Comparison of ENCODE assay signal across 8 mouse cellular contexts in the genomic region with DNA sequence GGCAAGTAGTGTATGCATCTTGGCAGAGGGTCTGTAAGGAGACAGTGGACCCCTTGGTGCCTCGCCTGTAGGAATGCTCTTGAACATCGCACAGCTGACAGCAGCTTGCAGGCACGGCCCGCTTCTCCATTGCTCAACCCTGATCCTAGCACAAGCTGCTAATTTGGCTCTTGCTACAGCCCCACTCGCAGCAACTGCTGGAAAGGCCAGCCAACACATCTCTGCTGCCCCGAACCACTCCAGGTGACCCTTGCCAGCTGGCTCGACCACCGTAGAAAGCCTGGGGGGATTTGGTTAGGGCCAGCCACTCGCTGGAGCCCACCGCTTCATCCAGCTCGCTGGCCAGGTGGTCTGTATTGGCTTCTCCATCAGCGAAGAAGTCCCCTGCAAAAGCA. TPM values are rescaled to one million over a fixed set of nuclear protein-coding genes. Genes with fewer than 3 reads are reported as not detected.
DNase-seq lines count a peak whose midpoint lies in the region; ATAC-seq and TF ChIP-seq lines count a peak whose summit lies in the region.

No protein-coding gene starts in this region.

- no peak for TF ChIP-seq CTCF in CH12.LX (conservative IDR thresholded peaks at IDR 0.05 in 1 of 2, IDR thresholded peaks at IDR 0.05 in 1 of 2; ENCODE audit: low read depth in 2 of 2, low read length in 2 of 2)

- H3K4me1 ChIP-seq in forebrain, embryonic 11.5 days (replicated peaks; ENCODE audit: control insufficient read depth, insufficient read depth, low read length) = 0 out of 2 replicates have a peak, but pooled peaks cover 8% of the 10 kb centered on the region
- H3K4me1 ChIP-seq in forebrain, embryonic 16.5 days (replicated peaks; ENCODE audit: control insufficient read depth, insufficient read depth, low read length) = peaks cover 16% of the 10 kb centered on the region
- peaks cover 6 to 20% of the 10 kb centered on the region in 2 experiments for H3K4me1 ChIP-seq in CH12.LX (ENCODE audit: control insufficient read depth in 1 of 2, insufficient read depth in 2 of 2)
- H3K4me1 ChIP-seq in heart, embryonic 11.5 days (ENCODE audit: control insufficient read depth, insufficient read depth, low read length) = peaks cover 5% of the 10 kb centered on the region; the same call in 1 of the 2 replicates
- H3K4me1 ChIP-seq in liver, embryonic 12.5 days = peaks cover 16% of the 10 kb centered on the region

- no peak overlapping the region for H3K9ac ChIP-seq in forebrain, embryonic 11.5 days (ENCODE audit: low read length)
- no peak overlapping the region for H3K9ac ChIP-seq in forebrain, embryonic 16.5 days (replicated peaks; ENCODE audit: low read depth, low read length)
- no peak overlapping the region for H3K9ac ChIP-seq in CH12.LX (ENCODE audit: insufficient read depth, low read depth)
- H3K9ac ChIP-seq in heart, embryonic 11.5 days (ENCODE audit: low read depth, low read length) = no peak overlapping the region
- H3K9ac ChIP-seq in liver, embryonic 12.5 days = no peak overlapping the region

- no peaks in the 10 kb centered on the region for H3K36me3 ChIP-seq in forebrain, embryonic 11.5 days (ENCODE audit: control insufficient read depth, insufficient read depth, low read length)
- H3K36me3 ChIP-seq in forebrain, embryonic 16.5 days (ENCODE audit: control insufficient read depth, insufficient read depth) = no peaks in the 10 kb centered on the region
- H3K36me3 ChIP-seq in CH12.LX (replicated peaks in 1 of 2; ENCODE audit: control insufficient read depth in 1 of 2, insufficient read depth in 1 of 2, low read length in 1 of 2) = peaks cover 0 to 17% of the 10 kb centered on the region in 2 experiments
- no peaks in the 10 kb centered on the region for H3K36me3 ChIP-seq in heart, embryonic 11.5 days (ENCODE audit: control insufficient read depth, insufficient read depth, low read length)
- no peaks in the 10 kb centered on the region for H3K36me3 ChIP-seq in liver, embryonic 12.5 days

- no peak overlapping the region for H3K4me3 ChIP-seq in forebrain, embryonic 11.5 days (ENCODE audit: low read depth, low read length)
- no peak overlapping the region for H3K4me3 ChIP-seq in forebrain, embryonic 16.5 days (replicated peaks; ENCODE audit: low read length)
- H3K4me3 ChIP-seq in CH12.LX (replicated peaks in 1 of 3; ENCODE audit: low read depth in 2 of 3, low read length in 2 of 3, poor library complexity in 1 of 3) = peak overlapping the region in 2 of 3 experiments; percentile 5 to 66
- H3K4me3 ChIP-seq in heart, embryonic 11.5 days (ENCODE audit: low read depth, low read length) = peak overlapping the region; percentile 46
- peak overlapping the region; percentile 42 for H3K4me3 ChIP-seq in liver, embryonic 12.5 days

- in situ Hi-C loops in CH12.LX (cut with MboI; ENCODE audit: low pct_ligation_motif_present, low pct_unique_long_range_greater_than_20kb, low sequenced_read_pairs) = loop anchor here (25.0 kb wide), 1 partner anchor 294 kb away; no protein-coding TSS in a partner anchor

- H3K4me2 ChIP-seq in forebrain, embryonic 11.5 days (ENCODE audit: low read depth, low read length, severe bottlenecking) = no peak overlapping the region; the same call in 1 of the 2 replicates
- H3K4me2 ChIP-seq in forebrain, embryonic 16.5 days (ENCODE audit: low read length) = no peak overlapping the region; the same call in 1 of the 2 replicates
- peak overlapping the region; percentile 79 for H3K4me2 ChIP-seq in CH12.LX (ENCODE audit: insufficient read depth, low read depth, poor library complexity, severe bottlenecking)
- peak overlapping the region; percentile 78 for H3K4me2 ChIP-seq in heart, embryonic 11.5 days
- peak overlapping the region; percentile 63 for H3K4me2 ChIP-seq in liver, embryonic 12.5 days

- TF ChIP-seq RAD21 in CH12.LX (IDR thresholded peaks at IDR 0.05; ENCODE audit: low read depth, low read length) = no peak

- peaks cover 40% of the 10 kb centered on the region for H3K27me3 ChIP-seq in forebrain, embryonic 11.5 days (ENCODE audit: control insufficient read depth, insufficient read depth, low read length)
- H3K27me3 ChIP-seq in forebrain, embryonic 16.5 days (replicated peaks; ENCODE audit: control insufficient read depth, insufficient read depth, low read length) = peaks cover 36% of the 10 kb centered on the region
- H3K27me3 ChIP-seq in CH12.LX (replicated peaks) = peaks cover 9% of the 10 kb centered on the region
- H3K27me3 ChIP-seq in heart, embryonic 11.5 days (ENCODE audit: control insufficient read depth, insufficient read depth, low read length) = peaks cover 51% of the 10 kb centered on the region
- H3K27me3 ChIP-seq in liver, embryonic 12.5 days (replicated peaks) = peaks cover 92% of the 10 kb centered on the region

- no peaks in the 10 kb centered on the region for H3K9me3 ChIP-seq in forebrain, embryonic 11.5 days (ENCODE audit: control insufficient read depth, low read length)
- no peaks in the 10 kb centered on the region for H3K9me3 ChIP-seq in forebrain, embryonic 16.5 days (ENCODE audit: control insufficient read depth, low read length)
- peaks cover 3% of the 10 kb centered on the region for H3K9me3 ChIP-seq in CH12.LX (replicated peaks; ENCODE audit: low read length)
- no peaks in the 10 kb centered on the region for H3K9me3 ChIP-seq in heart, embryonic 11.5 days (replicated peaks; ENCODE audit: control insufficient read depth, low read length)
- H3K9me3 ChIP-seq in liver, embryonic 12.5 days (replicated peaks) = no peaks in the 10 kb centered on the region

- TF ChIP-seq POLR2A in CH12.LX (IDR thresholded peaks at IDR 0.05; ENCODE audit: low read depth, low read length) = no peak

- no peak overlapping the region for H3K27ac ChIP-seq in forebrain, embryonic 11.5 days (ENCODE audit: low read depth, low read length)
- no peak overlapping the region for H3K27ac ChIP-seq in forebrain, embryonic 16.5 days (ENCODE audit: low read length)
- no peak overlapping the region for H3K27ac ChIP-seq in CH12.LX (ENCODE audit: insufficient read depth, low read depth)
- H3K27ac ChIP-seq in heart, embryonic 11.5 days (ENCODE audit: low read depth, low read length) = no peak overlapping the region
- H3K27ac ChIP-seq in liver, embryonic 12.5 days = no peak overlapping the region

- peak; percentile 50 for DNase-seq in forebrain, embryonic 11.5 days (ENCODE audit: low spot score)
- DNase-seq in CH12.LX (ENCODE audit: extremely low read depth) = no peak
- DNase-seq in ovary, postnatal 10 days (ENCODE audit: low spot score) = no peak
- DNase-seq in urinary bladder, postnatal 4 days (ENCODE audit: low spot score in 2 of 2) = no peak
- no peak for DNase-seq in adrenal gland, postnatal 14 days

- no peak for ATAC-seq in forebrain, embryonic 11.5 days (replicated peaks; ENCODE audit: low FRiP score)
- no peak for ATAC-seq in forebrain, embryonic 16.5 days
- ATAC-seq in heart, embryonic 11.5 days (replicated peaks; ENCODE audit: insufficient number of reproducible peaks, low FRiP score, low TSS enrichment) = no peak
- no peak for ATAC-seq in liver, embryonic 12.5 days

- no peak for TF ChIP-seq EP300 in CH12.LX (IDR thresholded peaks at IDR 0.05; ENCODE audit: low read length)

- WGBS in forebrain, embryonic 11.5 days = 34% methylated on average over 12 of the region's 12 CpGs
- 28% methylated on average over 12 of the region's 12 CpGs for WGBS in forebrain, embryonic 16.5 days
- WGBS in heart, embryonic 11.5 days (ENCODE audit: insufficient replicate concordance) = 27% methylated on average over 12 of the region's 12 CpGs
- 29% methylated on average over 12 of the region's 12 CpGs for WGBS in liver, embryonic 12.5 days (ENCODE audit: insufficient replicate concordance)

- dilution Hi-C loops in CH12.LX (cut with MboI; ENCODE audit: extremely low pct_ligation_motif_present, extremely low pct_unique_long_range_greater_than_20kb, low sequenced_read_pairs) = no loop called here

- no peaks in the 10 kb centered on the region for H3K79me2 ChIP-seq in CH12.LX (replicated peaks; ENCODE audit: control insufficient read depth, extremely low read depth, insufficient read depth, poor library complexity, severe bottlenecking)

RNA-seq across cellular contexts. Expression of gene Il27ra, which starts 0.6 kb away (rescaled TPM):
- polyA plus RNA-seq in forebrain, embryonic 11.5 days (2014; fragmentation: Nextera tagmentation; extraction: Ambion mirVana) = 0.19 and 0.24 TPM in 2 replicates
- polyA plus RNA-seq in forebrain, embryonic 16.5 days (2015; fragmentation: Nextera tagmentation; extraction: Ambion mirVana) = 0.65 and 0.79 TPM in 2 replicates
- total RNA-seq in CH12.LX (2012; rRNA removed) (0.97 and 1.4 TPM in 2 replicates), CH12.LX (2014; rRNA removed) (2.1 and 2.3 TPM in 2 replicates)
- 2.4 and 3.0 TPM in 2 replicates for polyA plus RNA-seq in CH12.LX (2012; ENCODE audit: insufficient read length, low read depth)
- polyA plus RNA-seq in heart, embryonic 11.5 days (2014; fragmentation: Nextera tagmentation; extraction: Ambion mirVana) = 3.5 and 4.1 TPM in 2 replicates
- 1.5 and 1.6 TPM in 2 replicates for polyA plus RNA-seq in liver, embryonic 12.5 days (2016; fragmentation: Nextera tagmentation; extraction: Ambion mirVana)
- 2.3 and 12.2 TPM in 2 replicates for total RNA-seq in adrenal gland, postnatal 14 days (2021)

RNA-seq across cellular contexts. Expression of gene Rln3, which starts 1.9 kb away (rescaled TPM):
- not detected in 2 replicates for polyA plus RNA-seq in forebrain, embryonic 11.5 days (2014; fragmentation: Nextera tagmentation; extraction: Ambion mirVana)
- not detected in 2 replicates for polyA plus RNA-seq in forebrain, embryonic 16.5 days (2015; fragmentation: Nextera tagmentation; extraction: Ambion mirVana)
- total RNA-seq in CH12.LX (2012; rRNA removed) (not detected in 2 replicates), CH12.LX (2014; rRNA removed) (not detected in 2 replicates)
- not detected in 2 replicates for polyA plus RNA-seq in CH12.LX (2012; ENCODE audit: insufficient read length, low read depth)
- polyA plus RNA-seq in heart, embryonic 11.5 days (2014; fragmentation: Nextera tagmentation; extraction: Ambion mirVana) = not detected in 2 replicates
- not detected in 2 replicates for polyA plus RNA-seq in liver, embryonic 12.5 days (2016; fragmentation: Nextera tagmentation; extraction: Ambion mirVana)
- 0.64 TPM in 1 of 2 replicates, not detected in the other for total RNA-seq in adrenal gland, postnatal 14 days (2021)

RNA-seq across cellular contexts. Expression of gene Palm3, which starts 21.7 kb away (rescaled TPM):
- 2.5 and 4.4 TPM in 2 replicates for polyA plus RNA-seq in forebrain, embryonic 11.5 days (2014; fragmentation: Nextera tagmentation; extraction: Ambion mirVana)
- 2.0 and 3.0 TPM in 2 replicates for polyA plus RNA-seq in forebrain, embryonic 16.5 days (2015; fragmentation: Nextera tagmentation; extraction: Ambion mirVana)
- 0.13 TPM in 2 replicates for total RNA-seq in CH12.LX (2012; rRNA removed)
- 0.12 and 0.16 TPM in 2 replicates for total RNA-seq in CH12.LX (2014; rRNA removed)
- polyA plus RNA-seq in CH12.LX (2012; ENCODE audit: insufficient read length, low read depth) = 0.44 and 0.77 TPM in 2 replicates
- polyA plus RNA-seq in heart, embryonic 11.5 days (2014; fragmentation: Nextera tagmentation; extraction: Ambion mirVana) = 0.57 and 0.77 TPM in 2 replicates
- polyA plus RNA-seq in liver, embryonic 12.5 days (2016; fragmentation: Nextera tagmentation; extraction: Ambion mirVana) = 0.36 and 0.66 TPM in 2 replicates
- total RNA-seq in adrenal gland, postnatal 14 days (2021) = 0.38 and 0.52 TPM in 2 replicates

RNA-seq across cellular contexts. Expression of gene Gm10643, which starts 22.0 kb away (rescaled TPM):
- 1.4 and 1.6 TPM in 2 replicates for polyA plus RNA-seq in forebrain, embryonic 11.5 days (2014; fragmentation: Nextera tagmentation; extraction: Ambion mirVana)
- 1.0 and 1.1 TPM in 2 replicates for polyA plus RNA-seq in forebrain, embryonic 16.5 days (2015; fragmentation: Nextera tagmentation; extraction: Ambion mirVana)
- total RNA-seq in CH12.LX (2012; rRNA removed) (0.55 and 0.76 TPM in 2 replicates), CH12.LX (2014; rRNA removed) (0.39 and 0.42 TPM in 2 replicates)
- 0.14 TPM in 1 of 2 replicates, not detected in the other for polyA plus RNA-seq in CH12.LX (2012; ENCODE audit: insufficient read length, low read depth)
- 1.0 and 1.1 TPM in 2 replicates for polyA plus RNA-seq in heart, embryonic 11.5 days (2014; fragmentation: Nextera tagmentation; extraction: Ambion mirVana)
- 0.27 and 0.30 TPM in 2 replicates for polyA plus RNA-seq in liver, embryonic 12.5 days (2016; fragmentation: Nextera tagmentation; extraction: Ambion mirVana)
- 2.9 and 3.0 TPM in 2 replicates for total RNA-seq in adrenal gland, postnatal 14 days (2021)

RNA-seq across cellular contexts. Expression of gene Rfx1, which starts 23.7 kb away (rescaled TPM):
- polyA plus RNA-seq in forebrain, embryonic 11.5 days (2014; fragmentation: Nextera tagmentation; extraction: Ambion mirVana) = 11.0 and 11.5 TPM in 2 replicates
- 8.7 and 11.3 TPM in 2 replicates for polyA plus RNA-seq in forebrain, embryonic 16.5 days (2015; fragmentation: Nextera tagmentation; extraction: Ambion mirVana)
- total RNA-seq in CH12.LX (2012; rRNA removed) (9.9 and 10.8 TPM in 2 replicates), CH12.LX (2014; rRNA removed) (3.2 and 3.5 TPM in 2 replicates)
- polyA plus RNA-seq in CH12.LX (2012; ENCODE audit: insufficient read length, low read depth) = 10.7 and 13.1 TPM in 2 replicates
- 7.5 and 7.9 TPM in 2 replicates for polyA plus RNA-seq in heart, embryonic 11.5 days (2014; fragmentation: Nextera tagmentation; extraction: Ambion mirVana)
- polyA plus RNA-seq in liver, embryonic 12.5 days (2016; fragmentation: Nextera tagmentation; extraction: Ambion mirVana) = 4.1 and 4.2 TPM in 2 replicates
- 15.2 and 17.3 TPM in 2 replicates for total RNA-seq in adrenal gland, postnatal 14 days (2021)

Comparison
In these comparisons a context has a peak if more than half of its experiments do, and no peak if none do; other contexts are left out.
1. H3K4me2 ChIP-seq: peak in CH12.LX (single experiment), heart, embryonic 11.5 days (single experiment) and liver, embryonic 12.5 days (single experiment); none in forebrain, embryonic 11.5 days (single experiment) and forebrain, embryonic 16.5 days (single experiment).
2. H3K4me3 ChIP-seq: peak in CH12.LX (2 of 3), heart, embryonic 11.5 days (single experiment) and liver, embryonic 12.5 days (single experiment); none in forebrain, embryonic 11.5 days (single experiment) and forebrain, embryonic 16.5 days (single experiment).